Mouse (Mus musculus) embryonic facial prominence, embryonic 15.5 days (tissue): ENCODE data around the gene Inava. TPM values are rescaled to one million over a fixed set of nuclear protein-coding genes. Genes with fewer than 3 reads are reported as not detected.
A peak's percentile ranks its signal among the peaks of the same experiment; 100 is the strongest.

Experiments used
- ATAC-seq: fragments of 200-750 bp; cut with Nextera tagmentation; 2 replicates; pipeline ENCODE4 v1.8.0; 2017; ENCODE audit warnings: low read depth, moderate TSS enrichment; ENCODE audit not compliant: insufficient number of reproducible peaks, low FRiP score, low TSS enrichment
- H3K27ac ChIP-seq: fragments of 300-500 bp; sonication (generic); replicated peaks from 2 replicates; pipeline ENCODE4 v1.5.1; 2015; ENCODE audit warnings: mild to moderate bottlenecking, inconsistent platforms
- H3K27me3 ChIP-seq: fragments of 300-500 bp; sonication (generic); 2 replicates; pipeline ENCODE4 v1.6.1; 2015; ENCODE audit warnings: inconsistent platforms
- H3K36me3 ChIP-seq: fragments of 300-500 bp; sonication (generic); 2 replicates; pipeline ENCODE4 v1.6.1; 2015; ENCODE audit warnings: mild to moderate bottlenecking, inconsistent platforms
- H3K4me1 ChIP-seq: fragments of 300-500 bp; sonication (generic); 2 replicates; pipeline ENCODE4 v1.6.1; 2015; ENCODE audit warnings: inconsistent platforms
- H3K4me2 ChIP-seq: fragments of 300-500 bp; sonication (generic); replicated peaks from 2 replicates; pipeline ENCODE4 v1.6.1; 2015; ENCODE audit warnings: mild to moderate bottlenecking, inconsistent platforms
- H3K4me3 ChIP-seq: fragments of 300-500 bp; sonication (generic); replicated peaks from 2 replicates; pipeline ENCODE4 v1.5.1; 2015; ENCODE audit warnings: mild to moderate bottlenecking, inconsistent platforms
- H3K9ac ChIP-seq: fragments of 300-500 bp; sonication (generic); 2 replicates; pipeline ENCODE4 v1.6.1; 2015; ENCODE audit warnings: inconsistent platforms
- H3K9me3 ChIP-seq: fragments of 300-500 bp; sonication (generic); replicated peaks from 2 replicates; pipeline ENCODE4 v1.6.1; 2016; ENCODE audit warnings: inconsistent platforms
- WGBS: fragments of 180-500 bp; shearing (Covaris S2); methylation state at CpG from one replicate; pipeline ENCODE4 v1.1.7; 2015; 5-methylcytosine and 5-hydroxymethylcytosine counted together
- polyA plus RNA-seq: library from polyadenylated mRNA; unstranded; fragments of >200 nt; fragmentation: Nextera tagmentation; extraction: Ambion mirVana; gene quantifications from 2 replicates; pipeline ENCODE4 v1.2.1, GENCODE M21; 2015

Inava gene
- 16.6 and 19.4 TPM in 2 replicates for polyA plus RNA-seq

- Histone ChIP-seq H3K27ac (peak within 1 kb of the TSS; percentile 73), H3K4me2 (peak within 1 kb of the TSS; percentile 91), H3K27me3 (no peaks in the 10 kb centered on the region), H3K36me3 (no peaks in the 10 kb centered on the region), H3K4me1 (peaks cover 53% of the 10 kb centered on the region), H3K9me3 (no peaks in the 10 kb centered on the region), H3K4me3 (peak within 1 kb of the TSS; percentile 61), H3K9ac (peak within 1 kb of the TSS; percentile 40)
- ATAC-seq, result peak; percentile 69
- 1% methylated on average over 43 of the region's 51 CpGs for WGBS
Measured at GRCm38 (mm10) chr1:136233892-136234594, at the start of gene Inava. Inava (minus strand) TSS chr1:136234264.

- Histone ChIP-seq H3K4me1 (no peaks in the 10 kb centered on the region), H3K4me2 (no peak overlapping the region), H3K4me3 (no peak overlapping the region), H3K27ac (no peak overlapping the region), H3K9ac (no peak overlapping the region), H3K36me3 (peaks cover 77% of the 10 kb centered on the region), H3K9me3 (no peaks in the 10 kb centered on the region), H3K27me3 (no peaks in the 10 kb centered on the region)
- ATAC-seq, result no peak
- WGBS, result 87% methylated on average over 8 of the region's 8 CpGs
Measured at GRCm38 (mm10) chr1:136277366-136277765, 43.3 kb upstream of the Inava start.

DNA sequence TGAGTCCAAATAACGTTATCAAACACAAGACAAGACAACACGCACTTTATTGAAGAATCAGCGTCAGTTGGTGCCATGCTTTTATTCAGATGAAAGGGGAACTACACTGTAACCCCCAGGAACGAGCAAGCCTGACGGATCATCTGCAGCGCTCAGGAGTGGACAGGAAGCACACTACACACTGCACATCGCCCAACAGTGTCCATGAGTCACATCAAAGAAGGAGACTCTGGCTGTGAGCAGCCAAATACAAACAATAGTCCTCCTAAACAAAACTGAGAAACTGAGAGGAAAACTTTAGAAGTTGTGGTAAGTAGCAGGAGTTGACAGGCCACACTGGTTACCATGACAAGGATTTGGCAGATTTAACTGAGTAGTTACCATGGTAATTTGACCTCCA lies 34.2 kb upstream of the Inava start:
- no peak for ATAC-seq
- Histone ChIP-seq H3K4me2 (no peak overlapping the region), H3K27ac (no peak overlapping the region), H3K36me3 (peaks cover 27% of the 10 kb centered on the region), H3K4me1 (no peaks in the 10 kb centered on the region), H3K9me3 (no peaks in the 10 kb centered on the region), H3K9ac (no peak overlapping the region), H3K4me3 (no peak overlapping the region), H3K27me3 (no peaks in the 10 kb centered on the region)
- 79% methylated on average over 7 of the region's 7 CpGs for WGBS

DNA sequence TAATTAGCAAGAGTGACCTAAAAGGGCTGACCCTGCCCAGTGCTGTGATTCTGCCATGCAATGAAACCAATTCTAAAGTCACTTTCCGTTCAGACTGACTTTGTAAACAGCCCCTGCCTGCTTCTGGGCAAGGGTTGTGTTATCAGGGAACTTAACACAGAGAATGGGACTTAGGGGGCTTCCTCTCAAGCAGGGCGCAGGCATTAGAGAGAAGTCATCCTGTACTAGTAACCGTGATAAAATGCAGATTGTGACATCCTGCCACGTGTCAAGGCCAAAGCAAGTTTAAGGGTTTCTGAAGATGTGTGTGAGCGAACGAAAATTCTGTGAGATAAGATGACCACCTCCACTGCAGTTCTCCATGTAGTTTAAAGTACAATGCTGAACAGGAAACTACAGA lies 32.1 kb upstream of the Inava start:
- H3K9ac ChIP-seq, result no peak overlapping the region
- peaks cover 6% of the 10 kb centered on the region; the same call in 1 of the 2 replicates for H3K36me3 ChIP-seq
- H3K4me1 ChIP-seq, result no peaks in the 10 kb centered on the region
- H3K27ac ChIP-seq, result no peak overlapping the region
- no peaks in the 10 kb centered on the region for H3K9me3 ChIP-seq
- ATAC-seq, result no peak
- 68% methylated on average over 6 of the region's 6 CpGs for WGBS
- peaks cover 14% of the 10 kb centered on the region for H3K27me3 ChIP-seq
- H3K4me2 ChIP-seq, result no peak overlapping the region
- no peak overlapping the region for H3K4me3 ChIP-seq

GRCm38 (mm10) chr1:136263355-136263754 lies 29.3 kb upstream of the Inava start:
- Histone ChIP-seq H3K4me1 (peaks cover 16% of the 10 kb centered on the region), H3K9me3 (no peaks in the 10 kb centered on the region), H3K27me3 (peaks cover 41% of the 10 kb centered on the region), H3K9ac (no peak overlapping the region), H3K4me3 (no peak overlapping the region), H3K27ac (no peak overlapping the region), H3K36me3 (no peaks in the 10 kb centered on the region), H3K4me2 (no peak overlapping the region)
- no peak for ATAC-seq
- 79% methylated on average over 5 of the region's 5 CpGs for WGBS

- 10% methylated on average over 28 of the region's 28 CpGs for WGBS
- H3K27me3 ChIP-seq, result peaks cover 52% of the 10 kb centered on the region
Measured at GRCm38 (mm10) chr1:136260635-136261238, 26.7 kb upstream of the Inava start, which contains the start of gene Gpr25. Gpr25 (minus strand) TSS chr1:136260873.

DNA sequence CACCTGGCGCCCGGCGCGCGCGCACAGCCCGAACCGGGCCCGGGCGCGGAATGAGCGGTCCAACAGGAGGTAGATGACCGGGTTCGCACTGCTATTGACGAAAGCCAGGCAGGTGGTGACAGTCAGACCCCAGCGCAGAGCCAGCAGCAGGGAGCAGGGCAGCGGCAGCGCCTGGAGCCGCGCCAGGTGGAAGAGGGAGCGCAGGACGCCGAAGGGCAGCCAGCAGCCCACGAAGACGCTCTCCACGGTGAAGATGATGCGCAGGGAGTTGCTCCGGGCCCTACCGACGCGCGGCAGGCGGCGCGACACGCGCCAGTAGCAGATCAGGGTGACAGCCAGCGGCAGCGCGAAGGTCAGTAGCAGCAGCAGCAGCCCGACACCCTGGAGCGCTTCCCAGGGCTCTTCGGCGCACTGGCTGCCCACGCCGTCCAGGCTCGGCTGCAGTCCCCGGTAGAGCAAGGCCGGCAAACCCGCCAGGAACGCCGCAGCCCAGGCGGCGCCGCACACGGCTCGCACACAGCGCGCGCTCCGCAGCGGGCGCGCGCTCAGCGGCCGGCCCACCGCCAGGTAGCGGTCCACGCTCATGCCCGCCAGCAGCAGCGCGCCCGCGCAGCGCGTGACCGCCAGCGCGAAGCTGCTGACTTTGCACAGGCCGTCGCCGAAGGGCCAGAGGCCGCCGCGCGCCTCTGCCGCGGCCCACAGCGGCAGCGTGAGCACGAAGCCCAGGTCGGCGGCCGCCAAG lies 26.0 kb upstream of the Inava start:
- peak; percentile 65 for ATAC-seq
- H3K9ac ChIP-seq, result peak overlapping the region; percentile 3; the same call in 1 of the 2 replicates
- peaks cover 52% of the 10 kb centered on the region for H3K27me3 ChIP-seq

More at GRCm38 (mm10) chr1:136260635-136261238, 26.7 kb upstream of the Inava start, which contains the start of gene Gpr25:
- H3K9ac ChIP-seq, result peak within 1 kb of the TSS; percentile 3; the same call in 1 of the 2 replicates
- no peak for ATAC-seq
- peaks cover 16% of the 10 kb centered on the region for H3K4me1 ChIP-seq
- no peaks in the 10 kb centered on the region for H3K9me3 ChIP-seq
- H3K4me2 ChIP-seq, result peak within 1 kb of the TSS; percentile 93
- H3K27ac ChIP-seq, result no peak within 1 kb of the TSS
- H3K4me3 ChIP-seq, result peak within 1 kb of the TSS; percentile 55
- no peaks in the 10 kb centered on the region for H3K36me3 ChIP-seq

DNA sequence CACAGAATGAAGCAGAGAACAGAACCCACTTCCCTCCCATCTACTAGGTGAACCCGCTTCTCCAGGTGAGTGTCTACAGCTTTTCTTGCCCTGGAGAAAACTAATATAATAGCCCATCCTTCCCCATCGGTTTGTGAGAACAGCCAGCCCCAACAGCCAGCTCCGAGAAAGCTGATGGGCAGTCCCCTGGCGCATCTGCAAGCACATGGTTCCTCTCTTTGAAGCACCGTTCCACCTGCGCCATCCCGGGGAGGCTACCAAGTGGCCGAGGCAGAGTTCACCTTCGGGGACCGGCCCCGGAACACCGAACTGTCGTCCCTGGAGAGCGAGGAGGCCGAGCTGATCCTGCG lies 25.5 kb upstream of the Inava start:
- peak overlapping the region; percentile 93 for H3K4me2 ChIP-seq
- H3K4me3 ChIP-seq, result peak overlapping the region; percentile 55
- H3K27ac ChIP-seq, result no peak overlapping the region
- 0 out of 2 replicates have a peak overlapping the region, but pooled peaks have one; percentile 3 for H3K9ac ChIP-seq
- 3% methylated on average over 16 of the region's 16 CpGs for WGBS
- no peak for ATAC-seq
- H3K4me1 ChIP-seq, result peaks cover 16% of the 10 kb centered on the region
- no peaks in the 10 kb centered on the region for H3K9me3 ChIP-seq
- no peaks in the 10 kb centered on the region for H3K36me3 ChIP-seq
- H3K27me3 ChIP-seq, result peaks cover 52% of the 10 kb centered on the region

More for the DNA sequence above, 26.0 kb upstream of the Inava start:
- under 1% methylated on average over 89 of the region's 95 CpGs for WGBS
- no peaks in the 10 kb centered on the region for H3K9me3 ChIP-seq
- H3K27ac ChIP-seq, result no peak overlapping the region
- peak overlapping the region; percentile 93 for H3K4me2 ChIP-seq
- H3K36me3 ChIP-seq, result no peaks in the 10 kb centered on the region
- peak overlapping the region; percentile 55 for H3K4me3 ChIP-seq
- peaks cover 16% of the 10 kb centered on the region for H3K4me1 ChIP-seq

- Histone ChIP-seq H3K4me2 (no peak overlapping the region), H3K9ac (no peak overlapping the region), H3K27ac (no peak overlapping the region), H3K27me3 (peaks cover 52% of the 10 kb centered on the region), H3K4me1 (peaks cover 16% of the 10 kb centered on the region), H3K9me3 (no peaks in the 10 kb centered on the region), H3K4me3 (no peak overlapping the region), H3K36me3 (no peaks in the 10 kb centered on the region)
- ATAC-seq, result no peak
- WGBS, result 54% methylated on average over 9 of the region's 9 CpGs
Measured at GRCm38 (mm10) chr1:136258495-136258894, 24.4 kb upstream of the Inava start.

- Histone ChIP-seq H3K36me3 (no peaks in the 10 kb centered on the region), H3K9ac (no peak overlapping the region), H3K27me3 (peaks cover 33% of the 10 kb centered on the region), H3K4me1 (peaks cover 13% of the 10 kb centered on the region), H3K4me3 (no peak overlapping the region), H3K4me2 (no peak overlapping the region), H3K9me3 (no peaks in the 10 kb centered on the region), H3K27ac (no peak overlapping the region)
- ATAC-seq, result no peak
- WGBS, result 35% methylated on average over 8 of the region's 8 CpGs
Measured at GRCm38 (mm10) chr1:136255657-136256056, 21.6 kb upstream of the Inava start.

GRCm38 (mm10) chr1:136255174-136255573 lies 21.1 kb upstream of the Inava start:
- Histone ChIP-seq H3K36me3 (no peaks in the 10 kb centered on the region), H3K27ac (no peak overlapping the region), H3K4me3 (no peak overlapping the region), H3K9ac (no peak overlapping the region), H3K9me3 (no peaks in the 10 kb centered on the region), H3K27me3 (peaks cover 28% of the 10 kb centered on the region), H3K4me1 (peaks cover 8% of the 10 kb centered on the region), H3K4me2 (no peak overlapping the region)
- peak; percentile 39; the same call in 1 of the 2 replicates for ATAC-seq
- 41% methylated on average over 6 of the region's 6 CpGs for WGBS
